Mouse (Mus musculus): ENCODE results near the gene Banp. TPM values are rescaled to one million over a fixed set of nuclear protein-coding genes. Genes with fewer than 3 reads are reported as not detected.

Banp gene
- polyA plus RNA-seq, 1 experiment from 2014 or later: 43.8 TPM

DNA sequence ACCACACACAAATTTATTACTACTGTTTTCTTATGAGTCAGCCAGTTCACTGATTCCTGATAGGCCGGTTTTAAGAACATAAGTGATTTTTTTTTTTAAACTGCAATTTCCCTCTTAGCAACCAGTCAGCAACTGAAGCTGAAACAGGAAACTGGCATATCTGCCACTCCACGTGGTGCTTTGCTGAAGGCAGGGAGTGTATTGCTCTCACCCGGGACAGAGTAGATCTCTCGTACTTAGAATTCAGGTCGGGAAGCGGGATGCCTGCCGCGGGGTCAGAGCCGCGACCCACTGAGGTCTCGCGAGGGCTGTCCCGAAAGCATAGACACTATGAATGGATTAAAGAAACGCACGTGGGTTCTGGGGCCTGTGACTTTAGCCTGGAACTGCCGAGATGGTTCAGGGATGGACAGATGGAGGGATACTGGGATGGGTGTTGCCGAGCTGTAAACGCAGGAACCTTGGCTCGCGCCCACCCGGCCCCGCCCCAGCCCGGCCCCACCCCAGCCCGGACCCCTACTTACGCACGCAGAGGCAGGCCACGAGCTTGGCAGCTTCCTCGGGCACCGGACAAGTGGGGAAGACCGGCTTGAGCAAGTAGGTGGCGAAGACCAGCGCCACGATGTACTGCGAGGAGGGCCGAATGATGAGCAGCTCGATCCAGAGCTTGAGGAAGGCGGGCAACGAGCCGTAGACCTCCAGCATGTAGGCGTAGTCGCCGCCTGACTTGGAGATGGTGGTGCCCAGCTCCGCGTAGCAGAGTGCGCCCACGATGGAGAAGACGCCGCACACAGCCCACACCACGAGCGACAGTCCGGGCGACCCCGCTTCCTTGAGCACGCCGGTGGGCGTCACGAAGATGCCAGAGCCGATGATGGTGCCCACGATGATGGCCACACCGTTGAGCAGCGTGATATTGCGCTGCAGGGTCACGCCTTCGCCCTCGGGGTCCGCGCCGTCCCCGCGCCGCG lies 42.7 kb upstream of the Banp start:
- Histone ChIP-seq H3K27ac (ENCODE audit: low read depth) (no peak overlapping the region; the same call in 1 of the 2 replicates), H3K27me3 (ENCODE audit: insufficient read depth, low read length) (no peaks in the 10 kb centered on the region), H3K4me2 (peak overlapping the region; percentile 99), H3K9ac (peak overlapping the region; percentile 69), H3K4me3 (ENCODE audit: low read depth, low read length) (peak overlapping the region; percentile 80), H3K4me1 (ENCODE audit: insufficient read depth) (peaks cover 9% of the 10 kb centered on the region; the same call in 1 of the 2 replicates), H3K9me3 (ENCODE audit: low read depth, low read length) (no peaks in the 10 kb centered on the region), H3K36me3 (ENCODE audit: insufficient read depth) (peaks cover 1% of the 10 kb centered on the region; the same call in 1 of the 2 replicates)
- no peak for TF ChIP-seq CTCF (IDR thresholded peaks at IDR 0.05; ENCODE audit: low read depth)
- ATAC-seq (ENCODE audit: insufficient read depth) (peak; percentile 55), DNase-seq (peak; percentile 61)
- under 1% methylated on average over 71 of the region's 72 CpGs for WGBS

DNA sequence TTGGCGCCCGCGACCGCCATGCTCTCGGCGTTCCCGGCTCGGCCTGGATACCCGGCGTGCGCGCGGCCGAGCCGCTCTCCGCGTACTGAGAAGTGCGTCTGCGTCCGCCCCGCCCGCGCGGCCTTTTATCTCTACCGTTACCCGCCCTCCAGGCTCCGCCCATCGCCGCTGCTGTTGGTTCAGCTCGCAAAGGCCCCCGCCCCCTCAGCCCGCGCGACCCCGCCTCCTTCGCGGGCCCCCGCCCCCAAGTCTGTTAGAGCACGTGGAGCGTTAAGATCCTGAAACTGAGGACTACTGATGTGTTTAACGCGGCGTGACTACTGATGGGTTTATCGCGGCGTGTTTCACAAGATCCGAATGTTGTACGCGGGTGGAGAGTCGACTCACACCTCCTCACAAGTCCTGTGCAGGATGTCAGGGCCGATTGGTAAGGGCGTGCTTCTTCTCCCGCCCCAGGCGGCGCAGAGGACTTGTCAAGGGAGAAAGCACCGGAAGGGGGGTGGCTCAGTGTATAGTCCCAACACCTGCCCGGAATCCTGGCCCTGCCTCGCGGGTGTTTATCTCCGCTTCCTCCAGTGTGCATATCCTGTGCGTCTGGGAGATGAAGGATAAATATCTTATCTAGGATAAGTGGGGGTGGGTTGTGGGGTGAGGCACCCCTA lies 41.8 kb upstream of the Banp start, which contains the start of gene Slc7a5:
Slc7a5 (minus strand) TSS at position 108 of the 662 bp plus-strand sequence.
- no peaks in the 10 kb centered on the region for H3K27me3 ChIP-seq (ENCODE audit: insufficient read depth, low read length)
- WGBS: under 1% methylated on average over 61 of the region's 61 CpGs
- H3K9ac ChIP-seq: peak within 1 kb of the TSS; percentile 69
- peak within 1 kb of the TSS; percentile 99 for H3K4me2 ChIP-seq
- peak; percentile 92 for ATAC-seq (ENCODE audit: insufficient read depth)
- no peaks in the 10 kb centered on the region for H3K36me3 ChIP-seq (ENCODE audit: insufficient read depth)
- TF ChIP-seq CTCF (IDR thresholded peaks at IDR 0.05; ENCODE audit: low read depth): no peak
- H3K27ac ChIP-seq (ENCODE audit: low read depth): no peak within 1 kb of the TSS; the same call in 1 of the 2 replicates
- H3K4me1 ChIP-seq (ENCODE audit: insufficient read depth): peaks cover 9% of the 10 kb centered on the region; the same call in 1 of the 2 replicates
- DNase-seq: peak; percentile 99
- peak within 1 kb of the TSS; percentile 80 for H3K4me3 ChIP-seq (ENCODE audit: low read depth, low read length)
- H3K9me3 ChIP-seq (ENCODE audit: low read depth, low read length): no peaks in the 10 kb centered on the region

DNA sequence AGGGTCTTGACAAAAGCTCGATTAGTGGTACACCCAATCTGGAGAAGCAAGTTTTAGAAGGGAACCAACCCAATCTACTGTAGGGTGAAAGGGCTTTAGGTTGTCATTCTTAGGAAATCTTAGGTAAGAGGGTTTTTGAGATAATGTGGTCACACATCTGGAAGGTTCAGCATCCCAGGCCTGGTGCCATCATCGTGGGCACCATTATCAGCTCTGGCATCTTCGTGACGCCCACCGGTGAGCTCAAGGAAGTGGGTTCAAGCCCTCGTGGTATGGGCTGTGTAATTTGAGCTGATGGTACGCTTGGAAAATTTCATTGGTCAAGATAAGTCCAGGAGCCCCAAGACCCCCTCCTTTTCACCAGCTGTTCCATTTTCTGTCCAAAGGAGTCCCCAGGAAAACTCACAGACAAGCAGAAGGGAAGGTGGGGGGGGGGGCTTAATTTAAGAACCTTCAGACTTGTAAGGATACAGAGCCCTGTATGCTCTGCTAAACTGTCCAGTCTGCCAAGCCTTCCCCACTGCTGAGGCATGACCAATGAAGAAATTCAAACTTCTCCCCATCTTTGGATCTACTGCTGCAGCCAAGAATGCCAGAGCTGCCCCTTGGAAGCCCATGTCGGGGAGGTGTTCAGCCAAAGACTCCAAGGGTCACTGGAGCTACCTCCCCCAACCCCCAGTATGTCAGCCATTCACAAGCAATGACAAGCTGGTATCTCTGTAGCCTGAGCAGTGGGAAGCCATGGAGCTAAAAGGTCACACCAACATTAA lies 41.0 kb upstream of the Banp start:
- H3K9me3 ChIP-seq (ENCODE audit: low read depth, low read length): no peaks in the 10 kb centered on the region
- H3K4me3 ChIP-seq (ENCODE audit: low read depth, low read length): no peak overlapping the region; the same call in 1 of the 2 replicates
- 38% methylated on average over 8 of the region's 8 CpGs for WGBS
- no peak for DNase-seq
- TF ChIP-seq CTCF (IDR thresholded peaks at IDR 0.05; ENCODE audit: low read depth): no peak
- no peak for ATAC-seq (ENCODE audit: insufficient read depth)
- no peak overlapping the region for H3K27ac ChIP-seq (ENCODE audit: low read depth)
- H3K4me1 ChIP-seq (ENCODE audit: insufficient read depth): peaks cover 9% of the 10 kb centered on the region; the same call in 1 of the 2 replicates
- no peaks in the 10 kb centered on the region for H3K27me3 ChIP-seq (ENCODE audit: insufficient read depth, low read length)
- no peaks in the 10 kb centered on the region for H3K36me3 ChIP-seq (ENCODE audit: insufficient read depth)
- H3K9ac ChIP-seq: no peak overlapping the region
- H3K4me2 ChIP-seq: peak overlapping the region; percentile 99

DNA sequence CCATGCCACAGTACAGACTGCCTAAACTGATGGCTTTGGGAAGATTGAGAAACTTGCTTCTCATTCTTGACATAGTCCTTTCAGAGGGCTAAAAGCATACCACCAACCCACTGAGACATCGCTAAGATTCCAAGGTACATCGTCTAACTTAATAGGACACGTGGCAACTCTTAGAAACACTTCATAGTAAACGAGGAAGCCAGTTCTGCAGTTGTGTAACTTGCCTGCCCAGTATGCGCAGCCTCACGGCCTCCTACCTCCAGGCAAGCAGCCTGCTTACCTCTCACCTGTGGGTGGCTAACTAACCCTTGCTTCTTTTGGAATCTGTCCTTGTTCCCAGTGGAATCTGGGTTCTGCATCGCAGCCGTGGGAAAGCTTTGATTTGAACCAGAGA lies 40.4 kb upstream of the Banp start:
- H3K4me1 ChIP-seq (ENCODE audit: insufficient read depth): peaks cover 9% of the 10 kb centered on the region; the same call in 1 of the 2 replicates
- H3K36me3 ChIP-seq (ENCODE audit: insufficient read depth): no peaks in the 10 kb centered on the region
- TF ChIP-seq CTCF (IDR thresholded peaks at IDR 0.05; ENCODE audit: low read depth): no peak
- WGBS: 47% methylated on average over 8 of the region's 8 CpGs
- H3K27ac ChIP-seq (ENCODE audit: low read depth): no peak overlapping the region
- H3K9ac ChIP-seq: no peak overlapping the region
- H3K4me2 ChIP-seq: no peak overlapping the region
- H3K9me3 ChIP-seq (ENCODE audit: low read depth, low read length): no peaks in the 10 kb centered on the region
- H3K4me3 ChIP-seq (ENCODE audit: low read depth, low read length): no peak overlapping the region
- no peak for ATAC-seq (ENCODE audit: insufficient read depth)
- H3K27me3 ChIP-seq (ENCODE audit: insufficient read depth, low read length): no peaks in the 10 kb centered on the region
- DNase-seq: no peak

DNA sequence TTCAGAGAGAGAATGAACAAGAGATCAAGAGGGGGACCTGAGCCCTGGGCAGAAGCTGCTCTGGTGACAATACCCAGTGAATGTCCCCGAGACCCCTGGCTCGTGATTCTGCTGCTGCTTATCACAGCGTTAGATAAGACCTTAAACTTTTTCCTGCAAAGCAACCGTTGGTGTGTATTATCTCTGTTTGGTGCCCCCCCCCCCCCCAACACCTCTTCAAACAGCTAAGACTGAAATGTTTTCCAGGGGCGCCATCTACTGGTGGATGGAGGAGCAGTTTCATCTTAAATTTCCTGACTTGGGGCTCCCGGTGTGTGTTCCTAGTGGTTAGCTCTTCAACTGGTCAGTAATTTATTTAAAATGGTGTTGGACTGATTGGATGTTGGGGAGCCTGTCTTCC lies 39.9 kb upstream of the Banp start:
- ATAC-seq (ENCODE audit: insufficient read depth): no peak
- H3K9ac ChIP-seq: no peak overlapping the region
- TF ChIP-seq CTCF (IDR thresholded peaks at IDR 0.05; ENCODE audit: low read depth): peak; percentile 83
- H3K4me1 ChIP-seq (ENCODE audit: insufficient read depth): peaks cover 9% of the 10 kb centered on the region; the same call in 1 of the 2 replicates
- no peaks in the 10 kb centered on the region for H3K27me3 ChIP-seq (ENCODE audit: insufficient read depth, low read length)
- no peaks in the 10 kb centered on the region for H3K36me3 ChIP-seq (ENCODE audit: insufficient read depth)
- H3K4me2 ChIP-seq: no peak overlapping the region
- no peaks in the 10 kb centered on the region for H3K9me3 ChIP-seq (ENCODE audit: low read depth, low read length)
- H3K4me3 ChIP-seq (ENCODE audit: low read depth, low read length): no peak overlapping the region
- WGBS: 2% methylated on average over 6 of the region's 6 CpGs
- no peak overlapping the region for H3K27ac ChIP-seq (ENCODE audit: low read depth)
- DNase-seq: peak; percentile 90

DNA sequence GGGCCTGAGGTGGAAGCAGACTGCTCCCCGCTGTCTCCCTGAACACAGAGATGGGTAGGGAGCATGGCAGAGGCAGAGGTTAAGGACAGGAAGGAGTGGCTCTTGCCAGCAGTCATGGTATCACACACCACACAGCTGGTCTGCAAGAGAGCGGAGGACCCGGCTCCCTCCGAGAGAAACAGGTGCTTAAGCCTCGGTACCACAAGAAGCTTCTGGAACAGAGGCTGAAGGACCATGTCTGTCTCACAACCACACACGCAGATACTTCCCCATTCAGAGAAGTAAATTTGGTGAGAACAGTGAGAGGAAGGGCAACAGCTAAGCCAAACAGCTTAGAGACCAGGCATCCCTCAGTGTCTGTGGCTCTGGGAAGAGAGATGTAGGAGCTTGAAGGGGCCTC lies 38.1 kb upstream of the Banp start:
- DNase-seq (no peak), ATAC-seq (ENCODE audit: insufficient read depth) (no peak)
- WGBS: 86% methylated on average over 6 of the region's 6 CpGs
- TF ChIP-seq CTCF (IDR thresholded peaks at IDR 0.05; ENCODE audit: low read depth): no peak
- Histone ChIP-seq H3K36me3 (ENCODE audit: insufficient read depth) (no peaks in the 10 kb centered on the region), H3K4me3 (ENCODE audit: low read depth, low read length) (no peak overlapping the region), H3K27me3 (ENCODE audit: insufficient read depth, low read length) (no peaks in the 10 kb centered on the region), H3K4me2 (no peak overlapping the region), H3K9ac (no peak overlapping the region), H3K9me3 (ENCODE audit: low read depth, low read length) (no peaks in the 10 kb centered on the region), H3K4me1 (ENCODE audit: insufficient read depth) (no peaks in the 10 kb centered on the region), H3K27ac (ENCODE audit: low read depth) (no peak overlapping the region)

Measured in lung, embryonic 14.5 days (tissue).